Mouse (Mus musculus) cortical plate, adult 2 months (tissue): ENCODE results near the gene Hist1h2bc.

Experiments
- CTCF ChIP-seq: fragments of 200-500 bp; IDR thresholded peaks from 2 replicates; pipeline ENCODE4 v1.5.1; 2011; ENCODE audit warnings: mild to moderate bottlenecking, control low read depth, low read length; ENCODE audit not compliant: insufficient read depth; ENCODE audit errors: extremely low read depth
- POLR2A ChIP-seq: fragments of 200-500 bp; IDR thresholded peaks from 2 replicates; pipeline ENCODE4 v1.6.1; 2011; ENCODE audit warnings: mild to moderate bottlenecking, low read length, control low read depth; ENCODE audit not compliant: insufficient read depth; ENCODE audit errors: extremely low read depth

DNA sequence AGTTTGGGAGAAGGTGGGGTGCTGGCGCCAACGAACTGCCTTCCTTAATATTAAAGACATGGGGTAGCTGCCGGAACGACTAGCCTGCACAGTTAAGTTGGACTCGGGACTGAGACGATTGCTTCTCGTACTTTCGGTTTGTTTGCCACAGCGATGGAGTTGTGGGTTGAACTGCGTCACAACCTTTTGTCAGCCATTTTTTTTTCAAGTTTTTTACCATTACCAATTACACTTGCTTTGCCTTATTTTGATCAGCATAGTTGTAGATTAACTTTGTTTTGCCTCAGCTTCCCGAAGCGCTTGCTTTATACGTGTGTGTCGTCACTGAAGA lies 55.9 kb downstream of the Hist1h2bc start:
- TF ChIP-seq POLR2A (no peak), CTCF (no peak)
